Comparison of ENCODE assay signal across 33 mouse cellular contexts in genomic region chr1:36576991-36577675, GRCm38 (mm10). TPM values are rescaled to one million over a fixed set of nuclear protein-coding genes. Genes with fewer than 3 reads are reported as not detected.
A peak's percentile ranks its signal among the peaks of the same experiment; 100 is the strongest.
DNase-seq lines count a peak whose midpoint lies in the region; ATAC-seq and TF ChIP-seq lines count a peak whose summit lies in the region.
"Had no signal": no experiment of that assay in that cellular context is flagged by ENCODE, and none has a peak within 500 bp of the region (broad histone marks: within the 10 kb centered on the region; RNA-seq: fewer than 3 reads in every experiment).

No protein-coding gene starts in this region.

- no peaks in the 10 kb centered on the region for H3K9me3 ChIP-seq in forebrain, embryonic 10.5 days
- H3K9me3 ChIP-seq in forebrain, embryonic 11.5 days (ENCODE audit: control insufficient read depth, low read length), result no peaks in the 10 kb centered on the region
- H3K9me3 ChIP-seq in kidney, embryonic 16.5 days (ENCODE audit: low read length), result no peaks in the 10 kb centered on the region
- no peaks in the 10 kb centered on the region for H3K9me3 ChIP-seq in limb, embryonic 11.5 days (ENCODE audit: control insufficient read depth, low read length)
- H3K9me3 ChIP-seq in stomach, postnatal 0 days (ENCODE audit: control insufficient read depth, low read length), result no peaks in the 10 kb centered on the region
- no peaks in the 10 kb centered on the region for H3K9me3 ChIP-seq in liver, postnatal 0 days (ENCODE audit: low read length)
- H3K9me3 ChIP-seq: forebrain, embryonic 15.5 days; heart, embryonic 12.5 days; hindbrain, embryonic 15.5 days; kidney, embryonic 15.5 days; midbrain, embryonic 10.5 days had no signal

- peaks cover 77% of the 10 kb centered on the region for H3K4me1 ChIP-seq in forebrain, embryonic 10.5 days
- peaks cover 10% of the 10 kb centered on the region for H3K4me1 ChIP-seq in forebrain, embryonic 11.5 days (replicated peaks; ENCODE audit: control insufficient read depth, insufficient read depth, low read length)
- H3K4me1 ChIP-seq in kidney, embryonic 16.5 days (ENCODE audit: insufficient read depth, low read length), result peaks cover 62% of the 10 kb centered on the region
- peaks cover 41% of the 10 kb centered on the region for H3K4me1 ChIP-seq in limb, embryonic 11.5 days (ENCODE audit: control insufficient read depth, insufficient read depth, low read length)
- H3K4me1 ChIP-seq in stomach, postnatal 0 days (replicated peaks; ENCODE audit: control insufficient read depth, insufficient read depth), result peaks cover 28% of the 10 kb centered on the region
- peaks cover 22% of the 10 kb centered on the region for H3K4me1 ChIP-seq in liver, postnatal 0 days (ENCODE audit: insufficient read depth)

- H3K27me3 ChIP-seq in forebrain, embryonic 10.5 days (ENCODE audit: poor library complexity, severe bottlenecking), result peaks cover 38% of the 10 kb centered on the region; the same call in 1 of the 2 replicates
- H3K27me3 ChIP-seq in forebrain, embryonic 11.5 days (ENCODE audit: control insufficient read depth, insufficient read depth, low read length), result 0 out of 2 replicates have a peak, but pooled peaks cover 2% of the 10 kb centered on the region
- no peaks in the 10 kb centered on the region for H3K27me3 ChIP-seq in kidney, embryonic 16.5 days (ENCODE audit: insufficient read depth, low read length)
- H3K27me3 ChIP-seq in limb, embryonic 11.5 days (ENCODE audit: control insufficient read depth, insufficient read depth, low read length), result no peaks in the 10 kb centered on the region
- no peaks in the 10 kb centered on the region for H3K27me3 ChIP-seq in stomach, postnatal 0 days (ENCODE audit: control insufficient read depth, insufficient read depth, low read length)
- H3K27me3 ChIP-seq in liver, postnatal 0 days (ENCODE audit: insufficient read depth, low read length), result 0 out of 2 replicates have a peak, but pooled peaks cover 2% of the 10 kb centered on the region
- H3K27me3 ChIP-seq: forebrain, embryonic 15.5 days; heart, embryonic 12.5 days; hindbrain, embryonic 15.5 days; kidney, embryonic 15.5 days; Patski had no signal

- H3K9ac ChIP-seq in forebrain, embryonic 11.5 days (ENCODE audit: low read length), result no peak overlapping the region
- 0 out of 2 replicates have a peak overlapping the region, but pooled peaks have one; percentile 15 for H3K9ac ChIP-seq in kidney, embryonic 16.5 days (replicated peaks; ENCODE audit: low read length)
- H3K9ac ChIP-seq in limb, embryonic 11.5 days (ENCODE audit: low read length), result no peak overlapping the region
- H3K9ac ChIP-seq in stomach, postnatal 0 days (ENCODE audit: low read length), result no peak overlapping the region
- H3K9ac ChIP-seq in liver, postnatal 0 days (replicated peaks), result no peak overlapping the region
- H3K9ac ChIP-seq: forebrain, embryonic 15.5 days; heart, embryonic 12.5 days; hindbrain, embryonic 15.5 days; kidney, embryonic 15.5 days; liver, embryonic 14.5 days; lung, embryonic 14.5 days had no signal

- no peaks in the 10 kb centered on the region for H3K36me3 ChIP-seq in forebrain, embryonic 10.5 days (replicated peaks)
- no peaks in the 10 kb centered on the region for H3K36me3 ChIP-seq in forebrain, embryonic 11.5 days (ENCODE audit: control insufficient read depth, insufficient read depth, low read length)
- no peaks in the 10 kb centered on the region for H3K36me3 ChIP-seq in kidney, embryonic 16.5 days (ENCODE audit: insufficient read depth, low read length)
- no peaks in the 10 kb centered on the region for H3K36me3 ChIP-seq in limb, embryonic 11.5 days (ENCODE audit: control insufficient read depth, insufficient read depth, low read length)
- H3K36me3 ChIP-seq in stomach, postnatal 0 days (ENCODE audit: control insufficient read depth, insufficient read depth, low read length), result no peaks in the 10 kb centered on the region
- H3K36me3 ChIP-seq in liver, postnatal 0 days (replicated peaks; ENCODE audit: insufficient read depth, low read length), result no peaks in the 10 kb centered on the region
- H3K36me3 ChIP-seq: forebrain, embryonic 15.5 days; heart, embryonic 12.5 days; hindbrain, embryonic 15.5 days; kidney, embryonic 15.5 days; midbrain, embryonic 10.5 days had no signal

- H3K4me2 ChIP-seq in forebrain, embryonic 11.5 days (ENCODE audit: low read depth, low read length, severe bottlenecking), result no peak overlapping the region
- H3K4me2 ChIP-seq in kidney, embryonic 16.5 days (replicated peaks; ENCODE audit: low read depth, low read length), result no peak overlapping the region
- no peak overlapping the region for H3K4me2 ChIP-seq in limb, embryonic 11.5 days (ENCODE audit: low read depth, severe bottlenecking)
- H3K4me2 ChIP-seq in stomach, postnatal 0 days (replicated peaks; ENCODE audit: low read depth), result no peak overlapping the region
- H3K4me2 ChIP-seq in liver, postnatal 0 days (ENCODE audit: low read depth, low read length), result no peak overlapping the region
- H3K4me2 ChIP-seq: forebrain, embryonic 15.5 days; heart, embryonic 12.5 days; hindbrain, embryonic 15.5 days; kidney, embryonic 15.5 days; lung, embryonic 14.5 days had no signal

- no peak overlapping the region for H3K4me3 ChIP-seq in forebrain, embryonic 10.5 days
- no peak overlapping the region for H3K4me3 ChIP-seq in forebrain, embryonic 11.5 days (ENCODE audit: low read depth, low read length)
- H3K4me3 ChIP-seq in kidney, embryonic 16.5 days (ENCODE audit: low read length), result no peak overlapping the region
- H3K4me3 ChIP-seq in limb, embryonic 11.5 days (ENCODE audit: low read depth, low read length), result no peak overlapping the region
- no peak overlapping the region for H3K4me3 ChIP-seq in stomach, postnatal 0 days (ENCODE audit: low read depth, low read length)
- H3K4me3 ChIP-seq in liver, postnatal 0 days (ENCODE audit: low read depth, low read length), result no peak overlapping the region
- H3K4me3 ChIP-seq: erythroblast, embryonic 14.5 days; forebrain, embryonic 15.5 days; heart, embryonic 12.5 days; hindbrain, embryonic 15.5 days; kidney, embryonic 15.5 days; midbrain, embryonic 10.5 days had no signal

- TF ChIP-seq EP300 in stomach, postnatal 0 days (optimal IDR thresholded peaks at IDR 0.05), result no peak
- TF ChIP-seq EP300 in liver, postnatal 0 days (IDR thresholded peaks at IDR 0.05; ENCODE audit: low read depth), result no peak

- peak overlapping the region; percentile 54; the same call in 1 of the 2 replicates for H3K27ac ChIP-seq in forebrain, embryonic 10.5 days
- no peak overlapping the region for H3K27ac ChIP-seq in forebrain, embryonic 11.5 days (ENCODE audit: low read depth, low read length)
- H3K27ac ChIP-seq in kidney, embryonic 16.5 days (ENCODE audit: low read length), result no peak overlapping the region
- peak overlapping the region; percentile 38; the same call in 1 of the 2 replicates for H3K27ac ChIP-seq in limb, embryonic 11.5 days (replicated peaks; ENCODE audit: low read depth, low read length)
- H3K27ac ChIP-seq in stomach, postnatal 0 days (replicated peaks), result no peak overlapping the region
- no peak overlapping the region for H3K27ac ChIP-seq in liver, postnatal 0 days (ENCODE audit: low read depth)
- H3K27ac ChIP-seq: forebrain, embryonic 15.5 days; hindbrain, embryonic 15.5 days; liver, embryonic 14.5 days had no signal

- no peak for TF ChIP-seq CTCF in stomach, postnatal 0 days (IDR thresholded peaks at IDR 0.05; ENCODE audit: low read depth)
- no peak for TF ChIP-seq CTCF in liver, postnatal 0 days (IDR thresholded peaks at IDR 0.05; ENCODE audit: low read depth)

- no peak for DNase-seq in forebrain, embryonic 10.5 days (ENCODE audit: extremely low spot score, low spot score)
- DNase-seq in forebrain, embryonic 11.5 days (ENCODE audit: low spot score), result no peak
- DNase-seq in kidney, postnatal 4 days, result no peak
- no peak for DNase-seq in limb, embryonic 11.5 days (ENCODE audit: low spot score)
- DNase-seq in stomach, postnatal 0 days (ENCODE audit: low spot score), result peak; percentile 69
- DNase-seq in liver, postnatal 0 days, result no peak
- no peak for DNase-seq in cerebellum, adult 8-10 months
- DNase-seq: adrenal gland, postnatal 14 days; cerebellum, adult 11 months; cerebellum, postnatal 10 days; gastrocnemius, postnatal 10 days; heart, postnatal 4 days; kidney, postnatal 36 days; liver; lung, embryonic 14.5 days; right cerebral cortex, postnatal 4 days; thymus, adult 18-20 months; thymus, postnatal 25 days had no signal

- no peak for ATAC-seq in forebrain, embryonic 11.5 days (replicated peaks; ENCODE audit: low FRiP score)
- no peak for ATAC-seq in kidney, embryonic 16.5 days (ENCODE audit: low FRiP score, low TSS enrichment)
- ATAC-seq in limb, embryonic 11.5 days (ENCODE audit: insufficient number of reproducible peaks, low FRiP score, low TSS enrichment, low read depth), result no peak
- 0 out of 2 replicates have a peak, but pooled peaks have one; percentile 30 for ATAC-seq in stomach, postnatal 0 days (ENCODE audit: low FRiP score, low TSS enrichment)
- no peak for ATAC-seq in liver, postnatal 0 days
- ATAC-seq: forebrain, embryonic 15.5 days; inflammation-experienced regulatory T-cells, adult 6 months; midbrain, embryonic 16.5 days; Patski had no signal

- WGBS in forebrain, embryonic 10.5 days, result 72% methylated on average over 6 of the region's 6 CpGs
- WGBS in forebrain, embryonic 11.5 days, result 65% methylated on average over 6 of the region's 6 CpGs
- 47% methylated on average over 6 of the region's 6 CpGs for WGBS in kidney, embryonic 16.5 days
- 39% methylated on average over 6 of the region's 6 CpGs for WGBS in limb, embryonic 11.5 days
- WGBS in stomach, postnatal 0 days, result 65% methylated on average over 6 of the region's 6 CpGs
- WGBS in liver, postnatal 0 days (ENCODE audit: insufficient replicate concordance), result 67% methylated on average over 6 of the region's 6 CpGs

RNA-seq across cellular contexts. Expression of gene Sema4c, which starts 19.0 kb away (rescaled TPM):
- polyA plus RNA-seq in forebrain, embryonic 10.5 days (2016; fragmentation: Nextera tagmentation; extraction: Ambion mirVana), result 20.1 and 21.7 TPM in 2 replicates
- polyA plus RNA-seq in forebrain, embryonic 11.5 days (2014; fragmentation: Nextera tagmentation; extraction: Ambion mirVana), result 2.9 and 3.3 TPM in 2 replicates
- 21.4 and 21.9 TPM in 2 replicates for polyA plus RNA-seq in kidney, embryonic 16.5 days (2015; fragmentation: Nextera tagmentation; extraction: Ambion mirVana)
- polyA plus RNA-seq in limb, embryonic 11.5 days (2014; fragmentation: Nextera tagmentation; extraction: Ambion mirVana), result 4.0 and 4.4 TPM in 2 replicates
- polyA plus RNA-seq in stomach, postnatal 0 days (2015; fragmentation: Nextera tagmentation; extraction: Ambion mirVana), result 5.0 and 5.1 TPM in 2 replicates
- polyA plus RNA-seq in liver, postnatal 0 days (2015; fragmentation: Nextera tagmentation; extraction: Ambion mirVana), result 2.0 TPM in 2 replicates

RNA-seq across cellular contexts. Expression of gene Ankrd39, which starts 29.9 kb away (rescaled TPM):
- polyA plus RNA-seq in forebrain, embryonic 10.5 days (2016; fragmentation: Nextera tagmentation; extraction: Ambion mirVana), result 17.9 and 22.2 TPM in 2 replicates
- 18.7 and 20.8 TPM in 2 replicates for polyA plus RNA-seq in forebrain, embryonic 11.5 days (2014; fragmentation: Nextera tagmentation; extraction: Ambion mirVana)
- 29.2 and 30.0 TPM in 2 replicates for polyA plus RNA-seq in kidney, embryonic 16.5 days (2015; fragmentation: Nextera tagmentation; extraction: Ambion mirVana)
- 16.0 and 17.4 TPM in 2 replicates for polyA plus RNA-seq in limb, embryonic 11.5 days (2014; fragmentation: Nextera tagmentation; extraction: Ambion mirVana)
- polyA plus RNA-seq in stomach, postnatal 0 days (2015; fragmentation: Nextera tagmentation; extraction: Ambion mirVana), result 19.5 and 20.1 TPM in 2 replicates
- 7.4 and 8.3 TPM in 2 replicates for polyA plus RNA-seq in liver, postnatal 0 days (2015; fragmentation: Nextera tagmentation; extraction: Ambion mirVana)

RNA-seq across cellular contexts. Expression of gene Gm42417, which starts 37.9 kb away (rescaled TPM):
- not detected in 2 replicates for polyA plus RNA-seq in forebrain, embryonic 10.5 days (2016; fragmentation: Nextera tagmentation; extraction: Ambion mirVana)
- not detected in 2 replicates for polyA plus RNA-seq in forebrain, embryonic 11.5 days (2014; fragmentation: Nextera tagmentation; extraction: Ambion mirVana)
- 0.30 and 1.5 TPM in 2 replicates for polyA plus RNA-seq in kidney, embryonic 16.5 days (2015; fragmentation: Nextera tagmentation; extraction: Ambion mirVana)
- 0.29 and 0.79 TPM in 2 replicates for polyA plus RNA-seq in limb, embryonic 11.5 days (2014; fragmentation: Nextera tagmentation; extraction: Ambion mirVana)
- polyA plus RNA-seq in stomach, postnatal 0 days (2015; fragmentation: Nextera tagmentation; extraction: Ambion mirVana), result 0.28 and 0.33 TPM in 2 replicates
- polyA plus RNA-seq in liver, postnatal 0 days (2015; fragmentation: Nextera tagmentation; extraction: Ambion mirVana), result 0.45 TPM in 1 of 2 replicates, not detected in the other
- polyA plus RNA-seq: embryonic facial prominence, embryonic 14.5 days; erythroblast, embryonic 14.5 days; forebrain, embryonic 15.5 days; gonadal fat pad, adult 2 months; heart, postnatal 0 days; liver, embryonic 14.5 days; lung, embryonic 14.5 days; stomach, embryonic 14.5 days had no signal

RNA-seq across cellular contexts. Expression of gene Ankrd23, which starts 40.5 kb away (rescaled TPM):
- 15.3 and 16.5 TPM in 2 replicates for polyA plus RNA-seq in forebrain, embryonic 10.5 days (2016; fragmentation: Nextera tagmentation; extraction: Ambion mirVana)
- polyA plus RNA-seq in forebrain, embryonic 11.5 days (2014; fragmentation: Nextera tagmentation; extraction: Ambion mirVana), result 14.1 and 16.5 TPM in 2 replicates
- polyA plus RNA-seq in kidney, embryonic 16.5 days (2015; fragmentation: Nextera tagmentation; extraction: Ambion mirVana), result 15.2 and 21.7 TPM in 2 replicates
- 7.3 and 8.8 TPM in 2 replicates for polyA plus RNA-seq in limb, embryonic 11.5 days (2014; fragmentation: Nextera tagmentation; extraction: Ambion mirVana)
- 6.1 and 8.5 TPM in 2 replicates for polyA plus RNA-seq in stomach, postnatal 0 days (2015; fragmentation: Nextera tagmentation; extraction: Ambion mirVana)
- polyA plus RNA-seq in liver, postnatal 0 days (2015; fragmentation: Nextera tagmentation; extraction: Ambion mirVana), result 2.0 and 2.2 TPM in 2 replicates

Comparison
In these comparisons a context has a peak if more than half of its experiments do, and no peak if none do; other contexts are left out.
1. H3K27ac ChIP-seq: peak in forebrain, embryonic 10.5 days (single experiment) and limb, embryonic 11.5 days (single experiment); none in forebrain, embryonic 11.5 days (single experiment), kidney, embryonic 16.5 days (single experiment), stomach, postnatal 0 days (single experiment) and liver, postnatal 0 days (single experiment).